Mouse (Mus musculus): ENCODE data around the gene Il1r2. TPM values are rescaled to one million over a fixed set of nuclear protein-coding genes. Genes with fewer than 3 reads are reported as not detected.

The Il1r2 gene
- polyA plus RNA-seq, 1 experiment from 2014 or later: 0.40 TPM

DNA sequence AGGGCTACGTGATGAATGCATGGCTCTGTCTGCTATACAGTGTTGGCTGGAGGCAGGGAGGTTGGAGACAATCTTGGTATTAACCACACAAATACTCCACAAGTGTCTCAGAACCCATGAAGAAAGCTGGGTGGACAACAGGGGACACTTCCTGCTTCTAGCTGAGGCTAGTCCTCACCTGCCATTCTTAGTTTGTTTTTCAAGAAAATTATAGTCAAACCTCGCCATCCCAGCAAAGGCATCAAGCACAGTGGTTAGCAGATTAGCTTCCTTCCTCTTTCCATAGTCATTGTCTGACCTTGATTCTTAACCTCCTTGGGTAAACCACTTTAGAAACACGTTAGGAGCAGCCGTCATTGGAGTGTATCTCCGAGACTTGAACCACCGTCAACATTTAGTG is 28.2 kb upstream of the Il1r2 start:
- Histone ChIP-seq H3K27me3 (ENCODE audit: poor library complexity, severe bottlenecking) (no peaks in the 10 kb centered on the region), H3K4me3 (no peak overlapping the region), H3K9me3 (no peaks in the 10 kb centered on the region), H3K36me3 (replicated peaks) (no peaks in the 10 kb centered on the region), H3K4me1 (no peaks in the 10 kb centered on the region), H3K27ac (no peak overlapping the region)
- WGBS: 91% methylated on average over 6 of the region's 6 CpGs
- no peak for DNase-seq (ENCODE audit: extremely low spot score, low spot score)

DNA sequence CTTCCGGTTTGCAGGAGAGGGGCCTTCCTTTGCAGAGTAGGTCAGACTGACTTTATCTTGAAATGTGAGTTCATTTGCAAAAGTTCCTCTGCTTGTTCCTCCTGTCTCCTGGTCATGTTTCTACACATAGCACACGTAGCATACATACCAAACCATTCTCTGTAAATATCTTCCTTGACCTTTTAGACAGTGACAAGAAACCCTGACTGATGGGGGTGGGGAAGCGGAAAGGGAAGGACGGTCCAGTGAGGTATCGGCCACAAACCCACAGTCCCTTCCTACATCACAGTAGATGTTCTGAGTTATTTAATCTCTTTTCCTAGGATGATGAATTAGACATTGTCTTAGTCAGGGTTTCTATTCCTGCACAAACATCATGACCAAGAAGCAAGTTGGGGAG is 27.3 kb upstream of the Il1r2 start:
- Histone ChIP-seq H3K4me3 (no peak overlapping the region), H3K36me3 (replicated peaks) (no peaks in the 10 kb centered on the region), H3K9me3 (no peaks in the 10 kb centered on the region), H3K27me3 (ENCODE audit: poor library complexity, severe bottlenecking) (no peaks in the 10 kb centered on the region), H3K27ac (no peak overlapping the region), H3K4me1 (no peaks in the 10 kb centered on the region)
- 89% methylated on average over 5 of the region's 5 CpGs for WGBS
- DNase-seq (ENCODE audit: extremely low spot score, low spot score): no peak

DNA sequence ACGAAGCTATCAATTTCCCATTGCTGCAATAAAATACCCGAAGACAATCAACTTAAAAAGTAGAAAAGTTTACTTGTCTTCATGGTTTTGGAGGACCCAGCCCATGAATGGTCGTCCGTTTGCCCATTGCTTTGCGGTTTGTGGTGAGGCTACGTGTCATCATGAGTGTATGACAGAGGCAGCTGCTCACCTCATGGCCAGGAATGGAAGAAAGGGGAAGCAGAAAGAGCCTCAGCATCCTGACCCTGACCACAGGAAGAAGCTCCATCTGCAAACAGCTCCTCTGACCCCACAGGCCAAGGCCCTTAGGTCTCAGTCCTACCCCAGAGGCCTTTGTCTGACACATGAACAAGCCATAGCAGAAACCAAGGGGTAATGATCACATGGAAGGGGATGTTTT is 22.7 kb upstream of the Il1r2 start:
- H3K9me3 ChIP-seq: no peaks in the 10 kb centered on the region
- no peaks in the 10 kb centered on the region for H3K27me3 ChIP-seq (ENCODE audit: poor library complexity, severe bottlenecking)
- DNase-seq (ENCODE audit: extremely low spot score, low spot score): no peak
- no peaks in the 10 kb centered on the region for H3K36me3 ChIP-seq (replicated peaks)
- H3K4me1 ChIP-seq: no peaks in the 10 kb centered on the region
- 93% methylated on average over 6 of the region's 6 CpGs for whole genome bisulfite sequencing
- H3K27ac ChIP-seq: no peak overlapping the region
- H3K4me3 ChIP-seq: no peak overlapping the region

DNA sequence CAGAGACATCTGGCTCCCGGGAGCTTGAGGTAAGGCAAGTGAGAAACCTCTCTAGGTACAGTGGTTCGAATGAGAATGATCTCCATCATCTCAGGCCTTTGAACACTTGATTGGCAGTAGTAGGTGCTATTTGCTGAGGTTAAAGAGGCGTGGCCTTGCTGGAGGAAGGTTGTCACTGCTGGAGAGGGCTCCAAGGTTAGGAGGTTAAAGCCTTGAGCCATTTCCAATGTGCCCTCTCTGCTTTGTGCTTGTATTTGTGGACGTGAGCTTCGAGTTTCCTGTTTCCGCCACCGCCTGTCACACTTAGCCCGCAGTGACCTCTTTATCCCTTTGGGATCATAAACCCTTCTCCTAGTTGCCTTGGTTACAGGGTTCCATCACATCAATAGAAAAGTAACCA is 21.7 kb upstream of the Il1r2 start:
- H3K36me3 ChIP-seq (replicated peaks): no peaks in the 10 kb centered on the region
- H3K27ac ChIP-seq: no peak overlapping the region
- DNase-seq (ENCODE audit: extremely low spot score, low spot score): no peak
- no peak overlapping the region for H3K4me3 ChIP-seq
- H3K4me1 ChIP-seq: peaks cover 1% of the 10 kb centered on the region; the same call in 1 of the 2 replicates
- WGBS: 78% methylated on average over 8 of the region's 8 CpGs
- no peaks in the 10 kb centered on the region for H3K27me3 ChIP-seq (ENCODE audit: poor library complexity, severe bottlenecking)
- no peaks in the 10 kb centered on the region for H3K9me3 ChIP-seq

DNA sequence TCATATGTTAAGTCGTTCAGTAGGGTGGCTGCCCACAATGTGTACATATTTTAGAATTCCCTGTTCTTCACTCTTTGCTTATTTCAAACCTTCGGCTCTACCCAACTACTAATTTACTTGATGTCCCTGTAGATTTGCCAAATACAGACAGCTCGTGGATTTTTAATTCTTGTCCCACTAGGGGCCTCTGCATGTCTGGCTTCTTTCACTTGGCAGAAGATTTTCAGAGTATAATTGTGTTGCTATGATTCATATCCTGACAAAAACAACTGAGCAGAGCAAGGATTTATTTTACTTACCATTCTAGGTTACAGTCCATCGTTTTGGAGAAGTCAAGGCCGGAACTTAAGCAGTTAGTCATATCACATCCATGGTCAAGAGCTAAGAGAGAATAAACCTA is 20.8 kb upstream of the Il1r2 start:
- H3K4me1 ChIP-seq: peaks cover 10% of the 10 kb centered on the region
- no peak overlapping the region for H3K27ac ChIP-seq
- no peaks in the 10 kb centered on the region for H3K9me3 ChIP-seq
- H3K27me3 ChIP-seq (ENCODE audit: poor library complexity, severe bottlenecking): no peaks in the 10 kb centered on the region
- H3K36me3 ChIP-seq (replicated peaks): no peaks in the 10 kb centered on the region
- WGBS: 86% methylated on average over 5 of the region's 5 CpGs
- DNase-seq (ENCODE audit: extremely low spot score, low spot score): no peak
- H3K4me3 ChIP-seq: no peak overlapping the region

DNA sequence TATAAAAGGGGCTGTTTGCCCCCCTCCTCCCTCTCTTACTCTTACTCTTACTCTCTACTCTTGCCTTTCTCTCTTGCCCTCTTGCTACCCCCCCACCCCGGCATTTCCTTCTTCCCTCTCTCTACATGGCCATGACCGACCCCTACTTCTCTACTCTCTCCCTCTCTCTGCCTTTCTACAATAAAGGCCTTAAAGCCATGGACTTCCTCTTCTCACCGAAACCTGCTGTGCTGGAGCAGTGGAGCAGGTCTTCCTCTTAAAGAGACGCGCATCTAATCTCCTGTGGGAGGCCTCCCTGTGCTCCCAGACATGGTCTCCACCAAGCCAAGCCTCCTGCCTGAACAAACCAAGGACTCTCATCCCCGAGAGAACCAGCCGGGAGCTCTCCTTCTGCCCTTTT is 18.8 kb upstream of the Il1r2 start:
- Histone ChIP-seq H3K9me3 (no peaks in the 10 kb centered on the region), H3K4me3 (no peak overlapping the region), H3K4me1 (peaks cover 11% of the 10 kb centered on the region), H3K27me3 (ENCODE audit: poor library complexity, severe bottlenecking) (no peaks in the 10 kb centered on the region), H3K27ac (no peak overlapping the region), H3K36me3 (replicated peaks) (no peaks in the 10 kb centered on the region)
- WGBS: 87% methylated on average over 7 of the region's 7 CpGs
- DNase-seq (ENCODE audit: extremely low spot score, low spot score): no peak

DNA sequence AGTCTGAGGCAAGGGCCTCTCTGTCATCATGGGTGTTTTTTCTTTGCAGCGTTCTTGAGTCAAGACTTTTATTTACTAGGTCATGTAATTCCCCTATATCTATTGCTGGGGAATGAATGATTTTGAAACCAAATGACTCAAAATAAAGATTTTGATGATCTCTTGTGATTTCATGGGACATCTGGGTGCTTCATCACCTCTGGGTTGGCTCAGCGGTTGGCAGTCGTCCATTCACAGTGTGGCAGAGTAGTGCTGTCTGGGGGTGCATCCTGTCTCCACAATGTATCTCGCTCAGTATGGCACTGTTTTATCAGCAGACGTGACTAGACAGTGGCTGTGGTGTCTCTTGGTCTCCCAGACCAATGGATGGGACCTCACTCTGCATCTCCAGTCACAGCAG is 17.9 kb upstream of the Il1r2 start:
- no peak for DNase-seq (ENCODE audit: extremely low spot score, low spot score)
- 91% methylated on average over 5 of the region's 5 CpGs for WGBS
- no peak overlapping the region for H3K4me3 ChIP-seq

DNA sequence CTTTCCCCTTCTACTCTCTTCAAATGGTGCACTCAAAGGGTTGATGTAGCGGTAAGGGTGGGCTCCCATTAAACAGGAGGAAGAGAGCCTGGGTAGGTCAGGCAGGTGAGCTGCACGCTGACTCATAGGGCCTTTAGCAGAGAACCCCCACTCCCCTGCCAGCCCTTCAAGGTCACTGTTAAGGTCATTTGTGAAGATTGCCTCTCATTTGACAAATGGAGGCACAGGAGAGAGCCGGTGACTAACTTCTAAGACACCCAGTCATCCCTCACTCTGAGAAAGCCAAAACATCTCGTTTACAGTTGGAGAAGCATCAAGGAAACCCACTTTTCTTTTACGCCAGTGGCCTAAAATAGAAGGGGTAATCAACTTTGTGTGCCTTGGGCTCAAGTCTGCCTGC is 16.5 kb upstream of the Il1r2 start:
- Histone ChIP-seq H3K9me3 (no peaks in the 10 kb centered on the region), H3K4me3 (no peak overlapping the region), H3K27me3 (ENCODE audit: poor library complexity, severe bottlenecking) (no peaks in the 10 kb centered on the region), H3K4me1 (peaks cover 11% of the 10 kb centered on the region), H3K36me3 (replicated peaks) (no peaks in the 10 kb centered on the region), H3K27ac (no peak overlapping the region)
- DNase-seq (ENCODE audit: extremely low spot score, low spot score): no peak
- WGBS: 76% methylated on average over 5 of the region's 5 CpGs

More for the DNA sequence above, 17.9 kb upstream of the Il1r2 start:
- H3K27me3 ChIP-seq (ENCODE audit: poor library complexity, severe bottlenecking): no peaks in the 10 kb centered on the region
- no peaks in the 10 kb centered on the region for H3K9me3 ChIP-seq
- peaks cover 11% of the 10 kb centered on the region for H3K4me1 ChIP-seq
- H3K36me3 ChIP-seq (replicated peaks): no peaks in the 10 kb centered on the region
- no peak overlapping the region for H3K27ac ChIP-seq

DNA sequence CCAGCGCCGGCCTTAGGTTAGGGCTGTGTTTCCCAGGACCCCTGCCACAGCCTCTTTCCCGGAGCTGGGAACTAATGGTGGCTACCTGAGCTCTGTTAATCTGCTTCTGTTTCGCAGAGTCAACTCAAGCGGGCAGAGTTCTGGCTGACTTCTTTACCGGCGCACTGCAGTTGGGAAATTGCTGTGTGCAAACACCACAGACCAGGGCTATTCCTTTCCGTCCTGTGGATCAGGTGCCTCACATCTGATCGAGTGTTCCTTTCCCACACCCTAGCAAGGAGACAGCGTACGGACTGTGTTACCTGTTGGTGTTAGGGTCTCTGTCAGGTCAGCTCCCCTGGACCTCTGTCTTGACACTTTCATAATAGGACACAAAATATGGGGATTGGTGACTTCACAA is 15.9 kb upstream of the Il1r2 start:
- H3K4me3 ChIP-seq: no peak overlapping the region
- no peaks in the 10 kb centered on the region for H3K9me3 ChIP-seq
- no peaks in the 10 kb centered on the region for H3K27me3 ChIP-seq (ENCODE audit: poor library complexity, severe bottlenecking)
- H3K4me1 ChIP-seq: peaks cover 16% of the 10 kb centered on the region
- 46% methylated on average over 11 of the region's 11 CpGs for WGBS
- H3K27ac ChIP-seq: no peak overlapping the region
- no peak for DNase-seq (ENCODE audit: extremely low spot score, low spot score)
- H3K36me3 ChIP-seq (replicated peaks): no peaks in the 10 kb centered on the region

DNA sequence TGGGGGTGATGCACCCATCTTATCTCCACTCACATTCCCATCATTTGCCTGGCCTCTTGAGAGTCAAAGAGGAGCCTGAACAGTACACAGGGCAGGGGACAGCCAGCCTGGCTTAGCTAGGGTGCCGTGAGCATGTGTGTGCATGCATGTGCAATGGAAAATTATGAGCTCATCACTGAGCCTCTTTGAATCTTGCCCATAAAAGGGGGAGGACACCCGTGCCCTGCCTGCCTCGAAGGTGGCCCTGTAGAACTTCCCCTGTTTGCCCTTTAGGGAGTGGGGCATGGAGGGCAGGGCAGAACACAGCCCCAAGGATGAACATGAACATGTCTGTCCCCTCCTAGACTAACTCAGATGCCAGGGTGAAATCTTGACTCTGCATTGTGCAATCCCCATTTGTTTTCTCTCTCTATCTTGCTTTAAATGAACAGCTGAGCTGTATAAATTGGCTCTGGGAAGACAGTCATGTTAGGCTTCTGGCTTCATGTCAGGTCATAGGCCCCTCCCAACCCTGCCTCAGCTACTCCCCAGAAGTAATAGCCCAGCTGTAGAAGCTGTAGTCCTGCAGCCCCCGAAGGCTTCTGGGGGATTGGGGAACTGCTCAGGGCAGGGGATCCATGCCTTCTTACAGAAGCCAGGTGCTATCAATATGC is 14.6 kb upstream of the Il1r2 start:
- no peak for DNase-seq (ENCODE audit: extremely low spot score, low spot score)
- H3K9me3 ChIP-seq: no peaks in the 10 kb centered on the region
- H3K27ac ChIP-seq: no peak overlapping the region
- H3K4me3 ChIP-seq: no peak overlapping the region
- H3K4me1 ChIP-seq: peaks cover 24% of the 10 kb centered on the region
- H3K27me3 ChIP-seq (ENCODE audit: poor library complexity, severe bottlenecking): no peaks in the 10 kb centered on the region
- WGBS: 79% methylated on average over 4 of the region's 4 CpGs
- H3K36me3 ChIP-seq (replicated peaks): no peaks in the 10 kb centered on the region

DNA sequence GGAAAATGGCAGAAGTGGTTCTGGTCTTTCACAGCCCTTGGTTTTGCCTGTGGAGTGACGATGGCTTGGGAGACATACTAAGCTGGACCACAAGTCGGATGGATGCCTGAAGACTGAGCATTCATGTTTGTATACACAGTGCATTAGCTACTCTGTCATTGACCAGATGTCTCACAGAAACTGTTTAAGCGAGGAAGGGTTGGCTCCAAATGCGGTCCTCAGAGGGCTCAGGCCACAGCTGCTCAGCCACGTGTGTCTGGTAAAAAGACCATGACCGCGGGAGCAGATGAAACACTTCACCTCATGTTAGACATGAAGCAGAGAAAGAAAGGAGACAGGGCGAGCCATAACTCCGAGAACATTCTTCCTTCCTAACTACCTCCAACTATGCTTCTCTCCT is 12.5 kb upstream of the Il1r2 start:
- DNase-seq (ENCODE audit: extremely low spot score, low spot score): no peak
- Histone ChIP-seq H3K4me3 (no peak overlapping the region), H3K36me3 (replicated peaks) (no peaks in the 10 kb centered on the region), H3K27ac (no peak overlapping the region), H3K27me3 (ENCODE audit: poor library complexity, severe bottlenecking) (no peaks in the 10 kb centered on the region), H3K9me3 (no peaks in the 10 kb centered on the region), H3K4me1 (peaks cover 24% of the 10 kb centered on the region)
- 92% methylated on average over 9 of the region's 9 CpGs for WGBS

DNA sequence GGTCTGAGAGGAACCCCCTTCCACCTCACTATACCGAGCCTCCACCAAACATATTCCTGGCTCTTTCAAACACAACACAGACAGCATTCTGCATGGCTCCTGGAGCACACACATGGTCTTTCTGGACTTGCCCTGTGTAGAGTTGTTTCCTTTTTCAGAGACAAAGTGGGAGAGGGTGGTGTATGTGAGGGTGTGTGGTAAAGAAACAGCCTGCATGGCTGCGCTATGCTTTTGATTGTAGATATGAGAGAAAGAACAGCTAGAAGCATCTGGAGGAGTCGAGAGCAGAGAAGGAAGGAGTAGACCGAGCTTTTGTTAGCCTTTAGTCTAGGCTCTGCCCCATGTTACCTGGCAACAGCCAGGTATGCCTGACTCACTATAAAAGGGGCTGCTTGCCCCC is 10.5 kb upstream of the Il1r2 start:
- no peaks in the 10 kb centered on the region for H3K9me3 ChIP-seq
- H3K27me3 ChIP-seq (ENCODE audit: poor library complexity, severe bottlenecking): no peaks in the 10 kb centered on the region
- 70% methylated on average over 4 of the region's 4 CpGs for WGBS
- no peak overlapping the region for H3K4me3 ChIP-seq
- no peaks in the 10 kb centered on the region for H3K36me3 ChIP-seq (replicated peaks)
- no peak for DNase-seq (ENCODE audit: extremely low spot score, low spot score)
- no peak overlapping the region for H3K27ac ChIP-seq
- peaks cover 13% of the 10 kb centered on the region for H3K4me1 ChIP-seq

DNA sequence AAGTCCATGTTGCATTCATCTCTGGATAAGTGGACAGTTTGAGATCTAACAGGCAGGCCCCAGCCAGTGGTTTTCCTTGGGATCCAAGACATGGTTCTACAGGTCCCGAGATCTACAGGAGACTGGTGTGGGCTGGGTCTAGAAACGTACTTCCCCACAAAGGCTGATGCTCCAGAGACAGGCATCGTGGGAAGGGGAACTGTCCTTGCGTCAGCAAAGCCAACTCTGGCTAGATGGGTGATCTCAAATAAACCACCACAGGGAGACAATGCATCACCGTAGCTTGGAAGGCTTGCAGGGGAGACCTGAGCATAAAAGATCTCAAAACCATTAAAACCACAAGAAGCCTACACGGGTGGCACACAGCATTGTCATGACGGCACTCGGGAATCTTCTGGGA is 9.4 kb upstream of the Il1r2 start:
- H3K27me3 ChIP-seq (ENCODE audit: poor library complexity, severe bottlenecking): no peaks in the 10 kb centered on the region
- H3K4me3 ChIP-seq: no peak overlapping the region
- no peak for DNase-seq (ENCODE audit: extremely low spot score, low spot score)
- no peaks in the 10 kb centered on the region for H3K9me3 ChIP-seq
- no peaks in the 10 kb centered on the region for H3K36me3 ChIP-seq (replicated peaks)
- 92% methylated on average over 8 of the region's 8 CpGs for WGBS
- H3K4me1 ChIP-seq: peaks cover 13% of the 10 kb centered on the region
- H3K27ac ChIP-seq: no peak overlapping the region

DNA sequence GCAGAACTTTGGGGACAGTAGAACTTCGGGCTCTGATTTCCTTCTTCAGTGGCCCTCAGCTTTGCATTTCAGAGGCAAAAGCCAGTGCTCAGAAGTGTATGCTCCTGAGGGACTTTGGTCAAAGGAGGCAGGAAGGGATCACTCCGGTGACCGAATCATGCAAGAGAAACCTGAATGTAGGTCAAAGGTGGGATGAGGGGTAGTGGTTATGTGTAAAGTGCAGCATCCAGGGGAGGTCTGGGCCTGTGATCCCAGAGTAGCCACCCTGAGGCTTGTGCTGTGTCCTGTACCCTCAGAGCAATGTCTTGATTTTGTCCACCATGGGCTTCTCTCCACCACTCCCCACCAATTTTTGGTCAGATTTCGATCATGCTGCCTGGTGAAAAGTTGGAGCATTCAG is 1.3 kb upstream of the Il1r2 start:
- Histone ChIP-seq H3K27me3 (ENCODE audit: poor library complexity, severe bottlenecking) (no peaks in the 10 kb centered on the region), H3K9me3 (no peaks in the 10 kb centered on the region), H3K4me1 (peaks cover 4% of the 10 kb centered on the region; the same call in 1 of the 2 replicates), H3K4me3 (no peak overlapping the region), H3K27ac (no peak overlapping the region), H3K36me3 (replicated peaks) (no peaks in the 10 kb centered on the region)
- DNase-seq (ENCODE audit: extremely low spot score, low spot score): no peak
- WGBS: 89% methylated on average over 4 of the region's 4 CpGs
